Mouse (Mus musculus) myocyte (in vitro differentiated cells): ENCODE measurements around the gene Med9.

Source experiments
- CEBPB ChIP-seq: IDR thresholded peaks from 2 replicates; pipeline ENCODE4 v1.6.1; 2011; ENCODE audit warnings: mild to moderate bottlenecking, moderate library complexity; ENCODE audit not compliant: poor library complexity, insufficient read depth, severe bottlenecking
- E2F4 ChIP-seq: IDR thresholded peaks from one replicate; pipeline ENCODE4 v1.6.1; 2011; ENCODE audit warnings: mild to moderate bottlenecking, control low read depth, moderate library complexity; ENCODE audit not compliant: insufficient read depth
- MAX ChIP-seq: IDR thresholded peaks from one replicate; pipeline ENCODE4 v1.6.1; 2011; ENCODE audit warnings: low read depth, mild to moderate bottlenecking, control low read depth
- MYOD1 ChIP-seq, 3 experiments: IDR thresholded peaks; one replicate each; pipeline ENCODE4 v1.6.1; 2011; ENCODE audit warnings: control low read depth in 2 of 3, low read depth in 2 of 3, mild to moderate bottlenecking in 2 of 3, moderate library complexity in 1 of 3; ENCODE audit not compliant: insufficient read length in 2 of 3, control insufficient read depth in 1 of 3
- MYOG ChIP-seq, 3 experiments: IDR thresholded peaks; one replicate each; pipeline ENCODE4 v1.6.1; 2011; ENCODE audit warnings: control low read depth in 2 of 3, low read depth in 2 of 3, mild to moderate bottlenecking in 2 of 3; ENCODE audit not compliant: insufficient read length in 2 of 3, control insufficient read depth in 1 of 3, insufficient read depth in 1 of 3
- POLR2A ChIP-seq: IDR thresholded peaks from one replicate; pipeline ENCODE4 v1.6.1; 2011; ENCODE audit warnings: low read depth, mild to moderate bottlenecking, control low read depth, moderate library complexity; ENCODE audit not compliant: insufficient read length
- POLR2AphosphoS2 ChIP-seq: IDR thresholded peaks from one replicate; pipeline ENCODE4 v1.6.1; 2011; ENCODE audit warnings: low read depth, control low read depth; ENCODE audit not compliant: insufficient read length
- REST ChIP-seq: IDR thresholded peaks from one replicate; pipeline ENCODE4 v1.6.1; 2011; ENCODE audit warnings: mild to moderate bottlenecking, control low read depth, moderate library complexity; ENCODE audit not compliant: insufficient read depth, insufficient read length
- TCF12 ChIP-seq: IDR thresholded peaks from one replicate; pipeline ENCODE4 v1.6.1; 2011; ENCODE audit warnings: mild to moderate bottlenecking, control low read depth; ENCODE audit not compliant: poor library complexity, insufficient read depth, severe bottlenecking
- USF1 ChIP-seq: IDR thresholded peaks from one replicate; pipeline ENCODE4 v1.6.1; 2011; ENCODE audit warnings: low read depth, mild to moderate bottlenecking, control low read depth, moderate library complexity

DNA sequence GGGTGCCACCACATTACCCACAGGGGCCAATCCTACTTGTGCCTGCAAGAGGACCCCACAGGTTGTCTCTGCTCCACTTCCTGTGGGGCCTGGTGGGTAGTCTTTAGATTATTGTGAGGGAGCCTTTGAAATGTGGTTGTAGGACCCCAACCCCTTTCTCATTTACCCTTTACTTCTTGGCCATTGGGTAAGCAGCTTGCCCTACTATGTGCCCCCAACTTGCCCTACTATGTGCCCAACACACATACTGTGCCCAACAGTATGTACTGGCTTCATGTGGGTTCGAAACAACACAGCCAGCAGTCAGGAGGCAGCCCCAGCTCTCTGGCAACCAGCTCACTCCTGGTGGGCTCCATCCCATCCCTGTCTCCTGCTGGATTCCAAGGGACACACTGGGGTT lies 19.8 kb downstream of the Med9 start:
- TF ChIP-seq E2F4 (no peak), POLR2A (no peak), MAX (no peak), REST (no peak), USF1 (no peak), MYOD1 (IDR thresholded peaks at IDR 0.05; ENCODE audit: control insufficient read depth in 1 of 3, insufficient read length in 2 of 3, low read depth in 2 of 3) (no peak), TCF12 (no peak), CEBPB (no peak), POLR2AphosphoS2 (no peak), MYOG (IDR thresholded peaks at IDR 0.05; ENCODE audit: control insufficient read depth in 1 of 3, insufficient read depth in 1 of 3, insufficient read length in 2 of 3, low read depth in 2 of 3) (no peak)
